Mouse (Mus musculus): ENCODE results near the gene Olfr314.

- TF ChIP-seq CTCF (IDR thresholded peaks at IDR 0.05) (no peak), POLR2A (IDR thresholded peaks at IDR 0.05; ENCODE audit: insufficient read depth, low read depth, low read length) (no peak)
Measured at GRCm38 (mm10) chr11:58752434-58752833, 30.3 kb upstream of the Olfr314 start, which contains the start of gene Olfr316.

Data from heart, adult 2 months (tissue).